Mouse (Mus musculus) urinary bladder, postnatal 36 days (tissue): ENCODE measurements at regions not wholly inside any gene's neighbourhood (a gene's known extent, or its start where the extent isn't known, plus 50 kb on each side); places are given as distances from the start of the nearest gene placed in this dataset.

Experiments
- DNase-seq, 2 experiments: peaks; one replicate each; pipeline ENCODE4 v3.0.0; 2022; ENCODE audit warnings: low spot score in 2 of 2, mixed read lengths in 1 of 2

DNA sequence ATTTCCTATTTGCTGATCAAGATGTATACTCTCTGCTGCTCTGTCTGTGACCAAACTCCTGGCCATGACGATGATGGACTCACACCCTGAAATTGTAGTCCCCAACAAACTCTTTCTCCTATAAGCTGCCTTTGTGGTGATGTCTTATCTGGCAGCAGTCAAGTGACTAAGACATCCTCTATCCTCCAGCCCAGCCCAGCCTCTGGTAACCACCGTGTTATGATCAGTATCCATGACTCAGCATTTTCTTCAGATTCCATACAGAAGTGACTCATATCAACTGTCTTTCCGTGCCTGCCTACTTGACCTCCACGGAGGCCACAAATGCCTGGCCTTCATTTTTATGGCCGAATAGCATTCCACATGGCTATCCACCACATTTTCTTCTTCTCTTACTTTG lies 124.5 kb upstream of the Sox2 start:
- no peak for DNase-seq

DNA sequence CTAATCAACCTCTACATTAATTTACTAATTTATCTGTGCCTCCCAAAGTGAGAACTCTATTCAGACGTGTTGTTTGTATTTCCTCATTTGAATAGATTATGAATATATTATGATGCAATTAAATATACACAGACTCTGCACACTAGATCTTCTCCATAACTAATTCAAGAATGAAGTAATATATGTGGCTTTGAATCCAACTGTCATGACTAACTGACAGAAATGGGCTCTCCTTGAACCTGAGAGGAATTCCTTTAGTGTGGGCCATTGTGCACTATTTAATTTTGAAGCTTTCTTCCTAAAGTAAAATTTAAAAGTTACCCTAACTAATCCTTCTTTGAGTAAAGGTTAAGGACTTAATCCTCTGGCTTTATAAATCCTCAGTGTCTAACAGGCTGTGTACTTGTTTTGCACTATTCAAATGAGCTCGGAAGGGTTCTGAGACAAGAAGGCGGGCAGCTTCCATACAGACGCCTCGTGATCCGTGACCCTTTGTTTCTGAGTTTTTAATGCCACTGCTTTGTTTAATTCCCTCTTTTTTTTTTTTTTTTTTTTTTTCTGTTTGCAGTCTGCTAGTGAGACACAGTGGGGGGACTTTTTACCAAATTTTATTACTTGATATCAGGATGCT lies 128.0 kb upstream of the Sox2 start:
- no peak for DNase-seq

DNA sequence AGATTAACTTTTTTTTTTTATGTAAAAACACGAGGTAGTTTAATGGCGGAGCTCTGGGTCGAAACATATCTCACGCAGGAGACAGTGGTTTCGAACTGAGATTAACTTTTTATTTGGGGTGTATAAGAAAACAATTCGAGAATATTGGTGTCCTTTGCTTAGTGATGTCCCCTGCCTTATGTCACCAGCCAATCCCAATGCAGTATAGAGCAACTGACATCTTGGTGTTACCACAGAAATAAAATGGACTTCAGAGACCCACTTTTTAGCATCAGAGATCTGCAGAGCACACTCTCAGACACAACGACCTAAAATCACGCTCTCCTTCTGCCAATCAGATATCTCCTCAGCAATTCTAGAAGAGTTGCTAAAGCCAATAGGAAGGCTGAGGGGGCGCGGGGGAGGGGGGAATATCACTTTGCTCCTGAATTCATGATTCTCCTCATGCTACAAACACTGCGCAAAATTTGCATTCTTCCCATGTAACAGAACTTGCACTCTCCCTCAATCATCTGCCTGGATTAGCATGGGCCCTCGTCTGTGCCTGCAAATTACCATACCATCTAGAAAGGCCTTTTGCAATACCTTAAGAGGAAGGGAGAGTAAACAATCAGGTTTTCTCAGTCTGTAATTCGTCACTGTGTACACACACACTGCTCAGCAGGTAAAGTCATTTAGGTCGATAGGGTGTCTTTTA lies 128.7 kb upstream of the Sox2 start:
- DNase-seq = no peak

DNA sequence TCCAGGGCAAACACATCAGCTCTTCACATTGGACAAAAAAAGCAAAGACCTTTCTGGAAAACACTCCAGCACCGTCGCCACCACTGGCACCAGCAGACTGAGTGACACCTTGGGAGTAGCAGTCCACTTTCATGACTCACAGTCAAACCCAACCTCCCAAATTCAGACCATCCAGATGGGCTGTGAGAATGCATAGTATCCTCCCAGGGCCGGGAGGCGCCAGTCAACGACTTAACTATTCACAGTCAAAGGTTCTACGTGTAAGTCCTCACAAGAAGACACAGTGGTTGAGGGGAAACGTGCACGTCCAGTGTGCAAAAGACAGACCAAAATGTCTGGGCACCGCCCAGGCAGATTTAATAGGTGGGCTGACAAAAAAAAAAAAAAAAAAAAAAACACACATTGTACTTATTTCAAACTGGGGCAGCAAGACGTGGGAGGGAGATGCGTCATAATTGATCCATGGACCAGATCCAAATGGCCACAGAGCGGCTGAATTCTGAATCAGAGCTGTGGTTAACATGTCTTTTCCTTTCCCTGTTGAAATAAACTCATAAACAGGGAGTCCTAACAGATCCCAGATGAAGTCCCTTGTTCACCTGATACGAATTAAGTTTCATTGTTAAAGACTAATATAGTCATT lies 137.6 kb upstream of the Sox2 start:
- no peak for DNase-seq

DNA sequence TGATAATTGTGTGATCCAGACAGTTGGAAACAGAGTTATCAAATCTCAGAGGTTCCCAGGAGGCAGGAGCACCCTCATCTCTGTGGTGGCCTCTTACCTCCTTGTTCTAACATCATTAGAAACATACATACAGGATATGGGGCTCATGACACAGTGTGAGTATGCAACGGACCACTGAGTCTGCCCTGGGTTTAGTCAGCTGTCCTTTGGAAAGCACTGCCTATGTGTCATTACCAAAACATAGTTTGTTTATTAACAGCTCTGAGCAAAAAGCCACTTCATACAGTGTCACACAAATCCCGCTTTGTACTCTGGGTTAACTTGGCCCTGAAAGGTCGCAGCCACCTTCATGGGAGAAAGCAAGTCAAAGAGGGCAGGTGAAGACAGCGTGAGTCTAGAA lies 139.5 kb upstream of the Sox2 start:
- no peak for DNase-seq

DNA sequence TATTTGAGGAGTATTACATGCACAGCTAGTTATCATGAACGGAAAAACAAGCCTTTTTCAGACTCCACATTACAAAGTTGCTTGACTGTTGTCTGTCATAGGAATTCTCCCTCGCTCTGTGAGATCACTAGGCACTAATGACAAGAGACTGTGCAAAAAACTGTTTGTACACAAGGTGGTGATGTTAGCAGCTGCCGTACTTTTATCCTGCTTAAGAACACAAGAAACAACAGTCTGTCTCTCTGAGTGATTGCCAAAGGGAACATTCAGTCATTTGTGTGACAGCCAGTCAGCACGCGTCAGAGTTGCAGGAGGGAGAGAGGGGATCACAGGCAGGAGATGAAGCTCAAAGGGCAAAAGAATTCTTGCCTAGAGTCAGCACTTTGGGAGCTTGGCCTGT lies 141.0 kb upstream of the Sox2 start:
- no peak for DNase-seq

DNA sequence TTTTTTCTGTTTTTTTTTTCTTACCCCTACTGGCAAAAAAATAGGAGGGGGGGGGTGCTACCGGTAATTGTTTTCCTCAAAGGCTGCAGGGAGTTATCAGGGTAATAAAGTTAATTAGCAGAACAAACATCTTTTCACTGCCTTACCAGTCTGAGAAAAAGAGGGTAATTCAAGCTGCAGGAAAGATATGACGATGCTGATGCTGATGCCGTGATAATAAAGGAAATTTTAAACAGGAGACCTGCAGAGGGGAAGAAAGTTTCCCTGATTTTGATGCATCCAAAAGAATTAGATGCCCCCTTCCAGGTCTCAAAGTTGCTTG lies 145.7 kb upstream of the Sox2 start:
- no peak for DNase-seq

DNA sequence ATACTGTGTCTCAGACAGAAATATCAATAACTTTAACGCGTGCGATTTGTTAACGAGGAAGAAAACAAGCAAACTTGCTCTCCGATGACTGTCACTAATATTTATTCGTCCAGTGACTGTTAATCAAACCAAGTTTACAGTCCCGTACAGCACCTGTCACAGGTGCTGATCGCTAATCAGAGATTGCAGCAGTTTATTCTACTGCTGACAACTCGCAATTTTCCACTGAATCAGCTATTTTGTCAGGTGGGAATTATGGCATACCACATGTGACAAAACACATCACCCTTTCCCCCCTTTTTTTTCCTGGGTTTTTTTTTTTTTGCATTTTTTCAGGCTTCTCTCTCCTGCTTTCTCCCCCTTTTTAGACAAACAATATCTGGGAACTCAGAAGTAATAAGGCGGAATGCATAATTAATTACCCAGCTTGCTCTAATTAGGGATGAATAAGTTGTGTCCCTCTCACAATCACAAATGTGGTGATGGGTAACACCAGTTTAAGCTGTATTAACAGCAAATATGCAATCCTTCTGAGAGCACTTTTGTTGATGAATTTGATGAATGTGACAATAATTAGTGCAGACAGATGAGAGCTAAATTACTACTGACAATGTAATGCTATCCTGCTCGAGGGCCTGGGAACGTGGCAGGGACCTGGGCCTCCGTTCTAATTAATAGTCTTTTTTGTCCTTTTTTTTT lies 146.2 kb upstream of the Sox2 start:
- DNase-seq = no peak

DNA sequence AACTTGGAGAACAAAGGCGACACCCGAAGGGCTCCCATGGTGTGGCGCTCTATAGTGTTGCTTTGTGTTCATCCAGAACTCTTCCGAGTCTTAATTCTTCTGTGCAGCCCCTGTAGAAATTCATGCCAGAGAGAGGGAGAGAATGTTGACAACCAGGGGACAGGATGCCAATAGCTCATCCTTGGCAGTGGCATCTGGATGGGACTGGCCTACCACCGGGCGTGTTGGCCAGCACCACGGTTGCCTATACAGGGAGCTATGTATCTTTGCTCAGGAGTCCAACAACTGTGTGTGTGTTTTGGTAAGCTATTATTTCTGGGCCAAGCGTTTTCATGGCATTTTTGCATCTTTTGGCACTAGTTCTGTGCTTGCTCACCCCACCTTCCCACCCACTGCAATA lies 153.4 kb upstream of the Sox2 start:
- DNase-seq = no peak

DNA sequence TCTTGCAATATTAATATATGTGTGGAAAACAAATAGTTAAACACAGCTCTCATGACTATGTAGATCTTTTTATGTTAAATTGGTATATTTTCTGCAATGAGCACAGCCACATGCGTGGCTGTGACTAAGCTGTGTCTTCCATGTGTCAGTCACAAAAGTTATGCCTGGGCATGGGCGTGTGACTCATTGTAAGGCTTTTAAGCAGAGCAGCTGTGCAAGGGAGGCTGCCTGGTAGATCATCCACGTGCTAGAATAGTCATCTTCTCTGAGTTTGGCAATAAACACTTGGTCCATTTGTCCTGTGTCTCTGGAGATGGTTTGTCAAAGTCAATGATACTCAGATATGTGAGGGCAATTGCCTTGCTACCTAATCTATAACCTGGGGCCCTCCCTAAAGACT lies 154.6 kb upstream of the Sox2 start:
- no peak for DNase-seq

DNA sequence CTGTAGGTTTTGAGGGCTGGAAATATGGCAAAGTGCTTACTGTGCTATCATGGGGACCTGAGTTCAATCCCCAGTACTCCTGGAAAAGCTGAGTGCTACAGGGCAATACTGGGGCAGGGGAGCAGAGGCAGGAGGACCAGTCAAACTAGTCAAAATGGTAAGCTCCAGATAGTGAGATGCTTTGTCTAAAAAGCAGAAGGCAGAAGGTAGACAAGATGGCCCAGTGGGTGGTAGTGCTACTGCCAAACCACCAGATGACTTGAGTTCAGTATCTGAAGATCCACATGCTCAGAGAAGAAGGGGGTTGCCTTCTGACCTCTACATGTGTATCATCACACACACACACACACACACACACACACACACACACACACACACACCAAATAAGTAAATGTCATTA lies 156.3 kb upstream of the Sox2 start:
- DNase-seq = no peak

DNA sequence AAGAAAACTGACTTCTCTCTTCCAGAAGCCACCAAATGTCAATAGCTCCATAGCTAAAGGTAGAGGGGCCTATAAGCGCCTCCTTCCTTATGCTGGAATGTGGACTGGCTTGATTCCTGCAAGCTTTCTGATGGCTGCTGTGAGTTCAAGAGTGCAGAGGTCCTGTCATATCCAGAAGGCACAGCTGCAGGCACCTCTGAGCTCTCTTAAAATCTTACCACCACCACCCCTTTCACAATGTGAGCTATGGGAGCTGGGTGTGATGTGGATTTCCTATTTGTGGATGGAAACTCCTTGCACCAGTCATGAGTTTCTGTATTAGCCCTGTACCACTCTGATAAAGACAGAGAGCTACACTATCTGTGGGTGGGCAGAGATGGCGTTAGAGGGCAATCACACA lies 161.2 kb upstream of the Sox2 start:
- no peak for DNase-seq

DNA sequence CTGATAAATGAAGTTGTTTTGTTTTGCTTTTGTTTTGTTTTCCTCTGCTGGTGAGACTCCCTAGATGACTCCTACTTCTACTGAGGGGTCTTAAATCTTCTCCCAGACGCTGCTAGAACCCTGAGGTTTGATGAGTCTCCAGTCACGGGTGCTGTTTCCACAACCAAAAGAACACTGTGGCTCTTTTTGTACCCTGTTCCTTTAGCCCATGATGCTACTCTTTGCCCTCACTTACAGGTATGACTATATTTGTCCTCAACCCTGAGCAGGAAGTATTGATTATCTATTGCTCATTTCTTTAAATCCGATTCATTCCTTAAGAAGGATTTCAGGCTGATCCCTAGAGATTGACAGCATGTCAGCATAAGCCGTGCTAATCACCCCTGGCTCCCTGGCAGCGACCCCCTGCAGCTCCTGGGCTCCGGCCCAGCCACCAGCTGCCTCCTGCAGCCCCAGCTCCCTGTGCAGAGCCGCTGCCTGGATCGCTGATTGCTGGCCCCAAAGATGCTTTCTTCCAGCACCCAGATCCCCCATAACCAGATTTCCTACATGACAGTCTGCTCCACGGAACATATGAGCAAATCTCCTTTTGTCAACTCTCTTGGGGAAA lies 163.7 kb upstream of the Sox2 start:
- DNase-seq = no peak

DNA sequence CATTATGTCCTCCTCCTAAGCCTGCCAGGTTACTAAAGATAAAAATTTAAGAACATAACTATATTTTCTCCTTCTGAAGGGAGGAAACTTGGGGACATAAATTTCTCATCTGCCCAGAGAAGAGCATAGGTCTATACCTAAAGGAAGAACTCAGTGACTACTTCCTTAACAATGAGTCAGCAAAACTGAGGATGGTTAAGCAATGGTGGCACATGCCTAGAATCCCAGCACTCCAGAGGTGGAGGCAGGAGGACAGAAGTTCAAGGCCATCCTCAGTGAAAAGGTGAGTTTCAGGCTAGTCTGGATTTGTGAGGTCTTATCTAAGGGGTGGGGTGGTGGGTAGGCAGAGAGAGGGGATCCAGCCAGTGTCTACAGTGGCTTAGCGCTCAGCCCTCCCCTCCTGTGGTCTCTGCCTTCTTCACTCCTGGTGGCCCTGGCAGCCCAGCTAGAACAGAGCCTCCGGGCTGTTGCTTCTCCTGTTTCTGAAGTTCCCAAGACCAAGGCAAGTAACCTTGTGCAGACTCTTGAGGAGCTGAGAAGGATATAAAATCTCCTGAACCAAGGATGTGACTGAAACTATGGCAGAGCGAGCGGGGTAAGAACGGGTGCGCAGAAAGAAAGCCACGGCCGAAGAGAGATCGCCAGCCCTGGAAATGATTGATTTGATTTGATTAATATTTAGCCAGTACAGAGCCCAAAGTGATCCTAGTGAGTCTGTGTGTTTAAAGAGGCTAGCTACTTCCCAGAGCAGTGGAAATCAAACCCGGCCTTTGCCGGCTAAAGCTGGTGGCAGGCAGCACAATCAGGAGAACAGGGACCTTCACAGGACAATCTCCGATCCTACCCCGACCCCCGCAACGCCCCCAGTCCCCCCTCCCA lies 164.6 kb upstream of the Sox2 start:
- no peak for DNase-seq

DNA sequence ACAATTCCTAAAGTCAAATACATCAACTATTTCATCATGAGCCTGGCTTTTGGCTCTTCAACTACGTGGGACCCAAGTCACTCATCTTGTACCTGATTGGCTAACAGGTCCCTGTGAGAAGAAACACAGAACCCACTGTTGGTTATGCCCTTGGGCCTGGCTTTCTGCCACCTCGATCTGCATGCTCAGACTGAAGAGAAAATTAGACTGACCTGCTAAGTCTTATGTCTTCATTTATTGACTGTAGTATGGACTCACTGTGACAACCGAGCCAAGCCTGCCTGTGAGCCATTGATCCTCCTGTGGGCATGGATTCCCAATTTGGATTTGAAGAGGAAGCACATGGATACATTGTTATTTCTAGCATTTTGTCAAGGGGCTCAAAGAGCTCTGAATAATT lies 166.3 kb upstream of the Sox2 start:
- no peak for DNase-seq

DNA sequence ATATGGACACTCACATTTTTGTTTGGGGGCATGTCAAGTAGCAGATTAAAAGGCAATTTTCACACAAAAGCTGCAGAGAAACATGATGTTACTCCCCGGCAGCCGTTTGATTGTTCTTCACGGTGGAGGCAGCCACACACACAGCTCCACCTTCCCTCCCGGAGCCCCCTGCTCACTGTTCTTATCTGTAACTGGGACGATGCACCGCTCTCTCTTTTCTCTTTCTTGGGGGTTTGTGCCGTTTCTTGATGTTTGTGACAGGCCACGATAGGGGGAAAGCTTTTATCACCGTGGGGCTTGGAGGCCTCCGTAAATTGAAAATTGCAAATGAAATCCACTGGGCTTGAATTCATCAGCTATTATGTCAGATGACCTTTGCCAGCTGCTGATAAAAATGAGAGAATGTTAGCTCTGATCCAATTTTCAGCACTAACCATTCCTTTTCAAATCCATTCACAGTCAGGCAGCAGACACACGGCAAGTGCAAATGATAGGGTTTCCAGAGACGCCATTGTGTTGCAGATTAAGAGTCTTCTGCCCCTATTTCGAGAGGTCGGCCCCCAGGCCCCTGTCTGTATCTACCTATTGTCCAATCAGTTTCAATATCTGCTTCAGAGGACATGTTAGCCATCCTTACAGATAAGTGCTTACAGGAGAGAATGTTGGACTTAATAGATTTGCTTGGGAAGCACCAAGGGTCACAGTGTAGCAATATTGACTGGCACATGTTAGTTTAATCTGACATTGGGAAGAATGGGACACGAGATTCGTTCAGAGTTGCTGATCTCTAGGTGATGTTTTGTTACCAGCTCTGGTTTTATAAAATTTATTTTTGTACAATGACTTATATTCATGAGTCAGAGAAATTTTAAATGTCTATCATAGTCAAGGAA lies 168.1 kb upstream of the Sox2 start:
- no peak for DNase-seq

DNA sequence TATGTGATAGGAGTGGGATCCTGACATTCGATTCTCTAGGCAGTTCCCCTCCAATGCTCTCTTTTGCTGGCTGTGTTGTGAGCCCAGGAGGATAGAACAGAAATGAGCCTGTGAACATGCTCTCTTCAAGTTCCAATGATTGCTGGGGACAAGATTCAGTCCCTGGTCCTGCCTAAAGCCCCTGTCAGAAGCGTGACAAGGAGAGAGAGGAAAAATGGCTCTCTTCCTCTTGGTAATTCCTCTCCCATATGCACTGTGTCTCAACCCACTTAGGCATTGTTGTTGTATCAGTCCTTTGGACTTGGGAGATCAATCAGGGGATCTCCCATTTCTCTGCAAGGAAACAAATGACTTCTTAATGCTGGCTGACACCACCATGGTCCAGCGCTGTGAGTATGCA lies 168.9 kb upstream of the Sox2 start:
- no peak for DNase-seq

DNA sequence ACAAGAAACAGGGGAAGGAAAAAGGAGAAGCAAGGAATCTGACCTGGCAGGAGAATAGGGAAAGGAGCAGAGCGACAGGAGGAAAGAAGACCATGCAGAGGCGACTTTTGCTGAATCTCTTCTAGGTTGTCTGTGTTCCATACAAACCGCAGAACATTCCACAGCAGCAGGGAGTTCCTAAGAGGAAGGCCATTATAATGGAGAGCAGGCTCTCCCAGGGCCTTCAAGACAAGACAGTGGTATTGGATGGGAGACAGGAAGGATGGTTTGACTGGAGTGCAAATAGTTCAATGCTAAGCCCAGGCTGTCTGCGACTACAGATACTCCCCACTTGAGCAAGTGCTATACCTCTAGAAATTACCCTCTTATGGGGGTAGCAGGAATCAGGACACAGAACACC lies 176.1 kb upstream of the Sox2 start:
- no peak for DNase-seq

DNA sequence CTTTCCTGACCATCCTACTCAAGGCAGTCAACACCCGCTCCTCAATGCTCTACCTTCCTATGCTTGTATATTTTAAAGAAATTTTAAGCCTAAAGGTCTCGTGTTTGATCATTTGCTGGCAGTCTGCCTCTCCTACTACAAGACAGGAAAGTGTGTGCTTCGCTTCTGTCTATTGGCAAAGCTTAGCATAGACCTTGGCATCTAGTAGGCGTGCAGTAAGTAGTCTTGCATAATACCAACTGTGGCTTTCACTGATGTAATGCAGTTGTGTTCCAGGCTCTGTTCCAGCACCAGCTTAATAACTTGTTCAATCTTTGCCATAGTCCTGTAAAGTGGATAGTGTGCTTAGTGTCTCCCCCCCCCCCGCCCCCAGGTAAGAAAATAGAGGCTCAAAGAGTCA lies 179.5 kb upstream of the Sox2 start:
- peak in 1 of 2 experiments; percentile 2 for DNase-seq

DNA sequence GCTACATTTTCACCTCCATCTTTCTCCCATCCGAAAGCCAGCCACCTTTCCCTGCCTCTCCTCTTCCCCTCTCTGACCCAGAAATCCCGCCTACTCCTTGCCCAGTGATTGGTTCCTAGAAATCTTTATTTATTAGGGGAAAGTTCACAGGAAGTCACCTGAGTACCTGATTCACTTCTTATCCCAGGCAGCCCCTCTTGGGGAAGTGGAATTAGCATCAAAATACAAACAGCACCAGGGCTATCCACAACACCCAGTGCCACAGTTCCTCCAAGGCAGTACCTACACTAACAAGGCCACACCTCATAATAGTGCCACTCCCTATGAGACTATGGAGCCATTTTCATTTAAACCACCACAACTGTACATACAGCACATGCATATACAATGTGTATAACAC lies 180.3 kb upstream of the Sox2 start:
- DNase-seq = no peak

DNA sequence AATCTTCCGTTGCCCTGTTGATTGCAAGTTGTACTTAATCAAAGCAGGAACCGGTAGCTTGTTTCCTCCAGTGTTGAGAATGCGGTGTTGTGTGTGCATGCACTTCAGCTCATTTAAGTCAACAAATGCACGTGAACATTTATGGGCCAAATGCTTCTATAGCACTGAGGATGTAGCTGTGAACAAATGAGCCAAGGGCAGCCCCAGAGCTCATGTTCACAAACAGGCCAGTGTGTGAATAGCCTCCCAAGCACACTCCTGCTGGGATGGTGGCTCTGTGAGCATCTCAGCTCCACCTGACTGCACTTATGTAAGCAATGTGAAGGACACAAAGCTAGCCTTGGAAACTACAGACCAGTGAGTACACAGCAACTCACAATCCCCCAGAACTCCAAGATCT lies 183.9 kb upstream of the Sox2 start:
- no peak for DNase-seq
